Mouse (Mus musculus): ENCODE data around the gene Strn3. TPM values are rescaled to one million over a fixed set of nuclear protein-coding genes. Genes with fewer than 3 reads are reported as not detected.
"Not testable (repeated sequence)": the region's sequence is repeated elsewhere in the genome, so short reads cannot be mapped to it uniquely, and the experiment has no call there.

Strn3 gene
- total RNA-seq, 2 experiments from 2014 or later = 77.2 to 81.1 TPM

DNA sequence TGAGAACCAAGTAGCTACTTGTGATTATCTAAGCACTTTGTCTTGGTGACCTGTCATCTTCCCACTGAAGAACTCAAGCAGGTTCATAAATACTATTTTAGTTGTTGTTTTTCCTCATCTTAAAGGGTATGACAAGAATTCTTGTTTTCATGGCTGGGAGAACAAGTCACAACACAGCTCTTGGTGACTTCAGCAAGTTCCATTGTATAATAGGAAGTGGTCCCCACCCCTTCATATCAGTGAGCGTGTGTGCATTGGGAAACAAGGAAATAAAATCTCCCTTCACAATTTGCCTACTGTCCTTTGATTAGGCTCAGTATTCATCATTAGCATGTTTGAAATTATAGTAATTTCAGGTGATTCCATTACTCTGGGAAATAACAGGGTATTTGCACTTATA is 3.3 kb upstream of the Strn3 start:
- DNase-seq (ENCODE audit: low spot score in 2 of 2) = no peak

DNA sequence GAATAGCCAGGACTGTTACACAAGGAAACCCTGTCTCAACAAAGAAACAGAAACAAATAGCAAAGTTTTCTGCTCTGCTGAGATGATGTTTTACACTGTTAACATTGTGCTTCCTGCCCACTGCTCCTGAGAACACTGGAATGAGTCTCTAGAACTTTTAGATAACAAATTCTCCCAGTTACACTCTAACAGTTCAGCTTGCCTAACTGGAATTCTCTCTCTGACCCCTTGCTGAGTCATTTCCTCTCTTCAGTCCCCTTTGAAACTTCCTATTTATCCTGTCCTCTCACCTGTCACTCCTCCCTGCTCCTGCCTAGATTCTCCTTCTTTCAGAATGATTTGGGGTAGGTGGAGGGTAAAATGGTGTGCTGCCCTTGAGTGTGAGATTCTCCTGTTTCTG is 2.4 kb upstream of the Strn3 start:
- no peak for DNase-seq (ENCODE audit: low spot score in 2 of 2)

DNA sequence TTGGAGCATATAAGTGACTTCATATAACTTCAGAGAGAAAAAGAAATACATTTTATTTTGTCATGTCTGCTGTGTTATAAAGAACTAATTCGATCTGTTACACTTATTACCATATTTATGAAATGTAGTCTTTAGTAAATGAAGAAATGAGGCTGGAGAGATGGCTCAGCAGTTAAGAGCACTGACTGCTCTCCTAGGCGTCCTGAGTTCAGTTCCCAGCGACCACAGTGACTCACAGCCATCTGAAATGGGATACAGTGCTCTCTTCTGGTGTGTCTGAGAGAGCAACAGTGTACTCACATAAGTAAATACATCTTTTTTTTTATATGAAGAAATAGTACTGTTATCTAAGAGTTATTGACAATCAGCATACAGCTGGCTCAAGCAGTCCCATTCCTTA is 1.7 kb upstream of the Strn3 start:
- DNase-seq (ENCODE audit: low spot score in 2 of 2) = no peak

DNA sequence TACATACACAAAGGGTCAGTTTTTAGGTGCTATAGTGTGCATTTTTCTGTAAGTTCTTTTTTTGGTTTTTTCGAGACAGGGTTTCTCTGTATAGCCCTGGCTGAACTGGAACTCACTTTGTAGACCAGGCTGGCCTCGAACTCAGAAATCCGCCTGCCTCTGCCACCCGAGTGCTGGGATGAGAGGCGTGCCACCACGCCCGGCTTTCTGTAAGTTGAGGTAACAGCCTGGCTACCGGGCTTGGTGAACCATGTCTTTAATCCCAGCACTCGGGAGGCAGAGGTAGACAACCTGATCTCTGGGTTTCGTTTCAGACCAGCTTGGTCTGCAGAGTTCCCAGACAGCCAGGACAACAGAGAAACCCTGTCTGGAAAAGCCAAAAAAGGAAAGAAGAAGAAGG is 1.2 kb upstream of the Strn3 start:
- not testable (repeated sequence) for DNase-seq (ENCODE audit: low spot score in 2 of 2)

DNA sequence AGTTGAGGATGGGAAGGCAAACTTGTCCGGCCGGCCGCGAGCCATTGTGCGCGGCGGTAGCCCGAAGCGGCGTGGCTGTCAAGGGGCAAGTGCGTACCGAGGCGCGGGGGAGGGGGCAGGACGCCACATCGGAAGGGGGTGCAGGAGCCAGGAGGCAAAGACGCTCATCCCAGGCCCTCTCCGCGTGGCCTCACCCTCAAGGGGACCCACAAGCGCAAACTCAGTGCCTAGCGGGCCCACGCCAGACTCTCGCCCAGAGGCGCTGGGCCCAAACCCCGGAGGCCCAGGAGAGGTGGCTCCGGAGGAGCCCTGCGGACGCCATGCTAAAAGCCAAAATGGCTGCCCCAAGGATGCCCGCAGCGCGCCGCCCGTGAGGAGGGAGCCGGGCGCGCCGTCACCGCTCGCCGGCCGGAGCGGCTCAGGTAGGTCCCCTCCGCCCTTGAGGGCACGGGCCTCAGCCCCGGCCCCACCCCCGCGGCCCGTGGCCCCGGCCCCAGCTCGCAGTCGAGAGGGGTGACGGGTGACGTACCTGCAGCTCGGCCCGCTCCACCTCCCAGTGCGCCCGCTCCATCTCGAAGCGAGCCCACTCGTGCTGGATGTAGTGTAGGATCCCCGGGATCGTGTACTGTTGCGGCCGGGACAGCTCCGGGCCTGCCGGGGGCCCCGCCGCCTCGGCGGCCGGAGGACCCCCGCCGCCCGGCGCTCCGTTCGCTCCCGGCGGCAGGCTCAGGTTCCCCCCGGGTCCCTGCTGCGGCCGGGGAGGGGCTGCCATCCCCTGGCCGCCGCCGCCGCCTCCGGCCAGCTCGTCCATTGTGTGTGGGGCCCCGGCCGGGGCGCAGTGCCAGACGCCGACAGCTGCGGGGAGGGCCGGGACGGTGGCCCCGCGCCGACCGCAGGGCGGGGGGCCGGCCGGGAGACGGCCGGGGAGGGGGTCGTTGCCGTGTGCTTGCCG is 528 bp downstream of the Strn3 start, which contains the start of gene Ap4s1:
Gene Ap4s1, plus strand, starts transcription at position 141 of the 952 bp plus-strand sequence.
- DNase-seq (ENCODE audit: low spot score in 2 of 2) = peak; percentile 63 to 80

DNA sequence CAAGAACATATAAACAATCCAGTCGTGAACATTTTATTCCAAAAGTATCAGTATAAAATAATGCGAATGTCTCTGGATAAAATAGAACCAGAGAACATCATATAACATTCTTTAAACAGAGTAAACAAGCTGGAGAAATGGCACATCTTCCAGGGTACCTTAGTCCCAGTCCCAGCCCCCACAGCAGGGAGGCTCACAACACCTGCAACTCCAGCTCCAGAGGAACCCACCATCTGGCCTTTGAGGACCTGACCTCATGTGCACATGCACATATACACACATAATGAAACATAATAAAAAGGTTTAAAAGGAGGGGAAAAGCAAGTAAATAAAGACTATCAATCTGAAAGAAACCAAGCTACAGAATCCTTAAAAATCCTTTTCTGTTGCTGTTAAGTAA is 3.2 kb downstream of the Strn3 start:
- no peak for DNase-seq (ENCODE audit: low spot score in 2 of 2)

DNA sequence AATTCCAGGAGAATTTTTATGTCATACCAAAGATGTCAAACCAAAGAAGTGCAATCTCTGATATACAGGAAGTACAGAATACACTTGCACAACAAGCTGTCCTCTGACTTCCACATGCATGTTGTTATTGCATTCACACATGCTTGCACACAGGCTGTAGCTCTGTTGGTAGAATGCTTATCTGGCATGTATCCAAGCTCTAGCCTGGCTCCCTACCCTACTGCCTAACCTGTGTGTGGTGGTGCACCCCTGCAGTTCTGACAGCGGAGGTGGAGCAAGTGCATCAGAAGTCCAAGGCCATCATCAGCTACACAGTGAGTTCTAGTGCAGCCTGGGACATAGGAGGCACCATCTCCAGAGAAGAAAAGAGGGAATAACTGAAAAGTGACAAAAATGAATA is 12.9 kb downstream of the Strn3 start:
- no peak for DNase-seq (ENCODE audit: low spot score in 2 of 2)

DNA sequence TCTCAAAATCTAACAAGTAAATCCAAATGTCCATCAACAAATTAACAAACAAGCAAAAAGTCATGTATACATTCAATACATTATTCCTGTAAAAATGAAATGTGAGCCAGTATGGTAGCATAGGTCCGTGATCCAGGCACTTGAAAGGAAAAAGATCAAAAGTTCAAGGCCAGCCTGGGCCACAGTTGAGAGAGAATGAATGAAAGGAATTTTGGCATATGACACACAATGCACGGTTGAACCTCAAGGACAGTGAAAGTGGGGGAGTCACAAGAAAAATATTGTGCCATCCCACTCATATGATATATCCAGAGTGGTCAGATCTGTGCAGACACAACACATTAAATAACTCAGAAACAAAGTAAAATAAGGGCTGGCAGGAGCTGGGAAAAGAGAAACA is 15.3 kb downstream of the Strn3 start:
- DNase-seq (ENCODE audit: low spot score in 2 of 2) = no peak

DNA sequence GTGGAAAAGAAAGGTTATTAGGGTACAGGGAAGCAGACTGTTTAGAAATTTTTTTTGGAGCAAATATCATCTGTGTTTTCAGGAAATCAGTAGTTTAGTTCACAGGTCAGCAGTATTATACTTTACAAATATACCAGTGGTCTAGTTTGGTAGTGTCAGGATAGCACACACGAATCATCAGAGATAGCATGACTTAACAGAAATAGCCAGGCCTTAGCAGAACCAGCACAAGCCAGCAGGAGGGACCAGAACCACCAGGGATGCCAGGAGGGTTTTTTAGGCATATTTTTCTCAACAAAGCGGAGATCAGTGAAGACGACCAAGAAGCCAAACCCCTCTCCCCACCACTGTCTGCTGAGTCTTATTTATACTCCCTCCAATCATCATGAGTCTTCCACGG is 18.4 kb downstream of the Strn3 start:
- DNase-seq (ENCODE audit: low spot score in 2 of 2) = no peak

DNA sequence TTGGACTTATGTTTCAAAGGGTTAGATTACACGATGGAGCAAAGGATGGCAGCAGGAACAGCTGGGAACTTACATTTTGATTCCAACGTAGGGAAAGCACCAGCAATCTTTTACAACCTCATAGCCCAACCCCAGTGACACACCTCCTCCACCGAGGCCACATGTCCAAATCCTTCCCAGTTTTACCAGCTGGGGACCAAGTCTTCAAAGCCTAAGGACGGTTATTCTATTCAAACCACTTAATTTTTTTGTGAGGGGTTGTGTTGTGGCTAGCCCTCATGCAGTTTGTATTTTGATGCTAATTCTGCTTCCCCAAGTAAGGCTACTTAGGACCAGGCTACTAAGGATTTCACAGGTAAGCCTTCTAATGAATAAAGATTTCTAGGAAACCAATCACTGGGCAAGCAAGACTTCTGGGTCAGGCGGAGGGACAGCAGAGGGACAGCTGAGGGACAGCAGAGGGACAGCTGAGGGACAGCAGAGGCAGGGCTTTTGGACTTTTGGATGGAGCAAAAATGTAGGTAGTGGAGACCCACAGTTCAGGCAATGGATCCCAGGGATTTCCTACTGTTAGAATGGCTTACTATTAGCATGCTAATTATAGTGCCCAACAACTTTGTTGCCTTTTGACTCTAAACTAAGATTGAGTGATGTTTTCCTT is 20.3 kb downstream of the Strn3 start:
- no peak for DNase-seq (ENCODE audit: low spot score in 2 of 2)

DNA sequence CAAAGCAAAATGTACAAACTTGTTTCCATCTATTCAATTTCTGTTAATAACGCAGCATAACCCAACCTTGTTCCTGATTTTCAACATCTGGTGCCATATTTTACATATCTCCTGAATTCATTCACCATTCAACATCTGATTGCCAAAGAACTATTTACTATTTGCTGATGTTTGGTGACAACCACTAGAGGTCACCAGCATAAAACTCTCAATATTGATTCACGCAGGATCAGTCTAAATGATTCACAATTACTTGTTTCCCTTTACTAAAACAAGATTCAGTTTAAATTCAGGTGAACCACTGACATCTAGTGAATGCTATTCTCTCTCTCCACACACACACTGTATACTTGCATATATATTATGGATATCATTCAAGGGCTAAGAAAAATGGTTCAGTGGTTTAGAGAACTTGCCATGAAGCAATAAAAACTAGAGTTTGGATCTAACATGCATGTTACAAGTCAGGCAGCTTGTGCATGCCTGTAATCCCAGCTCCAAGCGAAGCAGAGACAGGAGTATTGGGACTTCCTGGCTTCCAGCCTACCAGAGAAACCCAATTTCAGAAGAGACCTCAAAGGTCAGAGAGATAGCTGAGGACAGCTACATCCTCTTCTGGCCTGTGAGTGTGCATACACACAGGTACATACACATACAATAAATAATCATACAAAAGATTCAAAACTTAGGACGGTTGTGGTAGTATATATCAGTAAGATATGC is 24.8 kb downstream of the Strn3 start:
- no peak for DNase-seq (ENCODE audit: low spot score in 2 of 2)

DNA sequence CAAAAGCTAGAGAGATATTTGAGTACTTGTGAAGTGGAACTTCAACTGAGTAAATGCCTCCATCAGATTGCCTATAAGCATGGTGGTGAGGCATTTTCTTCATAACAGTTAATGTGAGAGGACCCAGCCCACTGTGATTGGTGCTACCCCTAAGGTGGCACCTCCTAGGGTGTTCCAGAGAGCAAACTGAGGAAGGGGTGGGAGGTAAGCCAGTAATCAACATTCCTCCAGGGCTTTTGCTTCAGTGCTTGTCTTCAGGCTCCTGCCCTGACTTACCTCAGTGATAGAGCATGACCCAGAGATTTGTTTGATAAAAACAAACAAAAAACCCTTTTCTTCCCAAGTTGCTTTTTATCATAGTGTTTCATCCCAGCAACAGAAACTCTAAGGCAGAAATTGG is 27.8 kb downstream of the Strn3 start:
- DNase-seq (ENCODE audit: low spot score in 2 of 2) = no peak

DNA sequence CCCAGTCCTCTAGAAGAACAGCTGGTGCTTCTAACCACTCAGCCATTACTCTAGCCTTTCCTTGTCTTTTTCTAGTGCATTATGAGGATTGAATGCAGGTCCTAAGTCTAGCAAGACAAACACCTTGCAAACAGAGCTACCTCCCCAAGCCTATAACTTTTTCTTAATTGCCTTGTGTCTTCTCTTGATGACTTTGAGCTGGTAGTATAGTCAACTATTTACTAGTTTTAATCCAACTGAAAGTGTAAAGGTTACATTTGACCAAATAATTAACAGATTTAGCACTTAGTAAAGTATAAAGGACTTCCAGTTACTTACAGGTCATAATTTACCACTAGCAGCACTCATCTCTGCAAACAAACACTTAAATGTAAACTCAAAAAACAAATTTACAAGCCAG is 28.7 kb downstream of the Strn3 start:
- DNase-seq (ENCODE audit: low spot score in 2 of 2) = no peak

DNA sequence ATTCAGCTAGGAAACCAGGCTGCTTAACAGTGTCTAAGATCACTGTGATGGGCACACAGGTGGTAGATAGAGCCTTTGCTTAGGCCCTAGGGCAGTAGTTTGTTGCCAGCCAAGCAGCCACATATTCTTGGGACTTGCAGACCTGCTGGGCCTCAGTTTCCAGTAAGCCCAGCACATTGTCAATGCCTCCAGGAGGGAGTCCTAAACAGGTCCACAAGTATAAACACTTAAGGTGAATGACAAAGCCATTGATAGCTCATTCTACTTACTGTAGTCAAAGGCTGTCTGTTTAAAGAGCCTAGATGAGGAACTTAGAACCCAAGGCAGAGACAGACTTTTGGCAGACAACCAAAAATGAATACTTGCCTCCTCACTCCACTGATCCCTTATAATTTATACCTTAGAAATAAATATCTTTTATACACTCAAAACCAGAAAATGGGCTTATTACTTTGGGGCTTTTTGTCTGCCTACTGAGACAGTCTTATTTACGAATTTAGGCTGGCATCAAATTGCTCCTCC is 35.7 kb downstream of the Strn3 start:
- no peak for DNase-seq (ENCODE audit: low spot score in 2 of 2)

DNA sequence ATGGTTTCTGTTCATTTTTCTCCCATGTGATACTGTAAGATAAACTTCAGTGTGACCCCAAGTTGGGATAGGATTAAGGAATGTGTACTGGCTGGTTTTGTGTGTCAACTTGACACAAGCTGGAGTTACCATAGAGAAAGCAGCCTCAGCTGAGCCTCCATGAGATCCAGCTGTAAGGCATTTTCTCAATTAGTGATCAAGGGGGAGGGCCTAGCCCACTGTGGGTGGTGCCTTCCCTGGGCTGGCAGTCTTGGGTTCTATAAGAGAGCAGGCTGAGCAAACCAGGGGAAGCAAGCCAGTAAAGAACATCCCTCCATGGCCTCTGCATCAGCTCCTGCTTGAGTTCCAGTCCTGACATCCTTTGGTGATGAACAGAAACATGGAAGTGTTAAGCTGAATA is 42.3 kb downstream of the Strn3 start:
- DNase-seq (ENCODE audit: low spot score in 2 of 2) = not testable (repeated sequence)

DNA sequence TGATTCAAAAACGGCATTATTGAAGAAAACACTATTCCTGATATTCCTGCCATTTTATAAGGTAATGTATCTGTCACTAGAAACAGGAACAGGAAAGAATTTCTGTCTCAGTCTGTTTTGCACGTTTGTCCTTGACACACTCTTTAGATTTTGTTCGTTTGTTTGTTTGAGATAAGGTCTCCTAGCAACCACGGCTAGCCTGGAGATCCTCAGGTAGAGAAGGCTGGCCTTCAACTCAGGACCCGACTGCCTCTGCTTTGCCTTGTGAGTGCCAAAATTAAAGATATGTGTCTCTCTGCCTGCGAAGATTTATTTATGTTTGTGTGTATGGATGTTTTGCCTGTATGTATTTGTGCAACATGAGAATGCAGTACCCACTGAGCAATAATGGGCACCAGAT is 49.8 kb downstream of the Strn3 start:
- no peak for DNase-seq (ENCODE audit: low spot score in 2 of 2)

DNA sequence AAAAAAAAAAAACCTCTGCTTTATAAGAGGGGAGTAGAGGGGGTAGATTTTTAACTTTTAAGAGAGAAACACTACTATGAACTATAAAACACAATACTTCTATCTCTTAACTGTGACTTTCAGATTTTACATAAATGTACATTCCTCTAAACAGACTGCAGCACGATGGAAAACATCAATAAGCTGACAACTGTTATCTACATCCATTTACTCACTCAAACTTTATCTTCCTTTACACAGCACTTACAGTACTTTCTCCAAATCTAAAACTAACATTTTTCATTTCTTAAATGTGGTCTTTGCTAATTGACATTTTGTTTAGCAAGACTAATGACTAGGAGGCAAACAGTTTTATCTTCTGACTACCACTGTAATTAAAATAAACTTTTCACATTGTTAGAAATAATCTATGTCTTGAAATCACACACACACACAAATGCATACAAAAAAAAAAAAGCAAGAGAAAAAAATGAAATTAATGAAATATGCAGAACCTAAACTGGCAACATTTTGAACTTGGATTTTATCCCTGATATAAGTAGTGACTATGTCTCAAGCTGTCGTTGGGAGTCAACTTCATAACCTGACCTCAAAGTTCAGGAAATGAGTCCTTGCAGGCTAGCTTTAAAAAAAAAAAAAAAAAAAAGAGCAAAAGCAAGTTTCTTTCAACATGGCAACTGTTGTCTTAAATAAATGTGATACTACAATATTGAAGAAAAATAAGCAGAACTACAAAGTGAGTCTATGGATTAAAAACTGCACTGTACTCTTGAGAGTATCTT is 54.8 kb downstream of the Strn3 start:
- DNase-seq (ENCODE audit: low spot score in 2 of 2) = no peak

DNA sequence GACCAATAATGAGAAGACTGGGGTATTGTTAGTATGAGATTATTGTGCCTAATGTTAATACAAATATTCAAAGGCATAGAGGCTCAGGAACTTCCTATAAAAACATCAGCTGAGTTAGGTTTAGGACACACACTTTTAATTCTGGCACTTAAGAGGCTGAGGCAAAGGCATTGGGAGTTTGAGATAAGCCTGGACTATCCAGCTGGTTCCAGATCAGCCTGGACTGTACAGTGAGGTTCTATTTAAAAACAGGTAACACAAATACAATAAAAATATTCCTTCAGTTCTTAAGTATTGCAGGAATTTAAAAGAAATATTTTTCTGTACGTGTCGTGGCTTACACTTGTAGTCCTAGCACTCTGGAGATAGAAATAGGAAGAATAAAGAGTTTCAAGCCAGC is 55.4 kb downstream of the Strn3 start:
- no peak for DNase-seq (ENCODE audit: low spot score in 2 of 2)

DNA sequence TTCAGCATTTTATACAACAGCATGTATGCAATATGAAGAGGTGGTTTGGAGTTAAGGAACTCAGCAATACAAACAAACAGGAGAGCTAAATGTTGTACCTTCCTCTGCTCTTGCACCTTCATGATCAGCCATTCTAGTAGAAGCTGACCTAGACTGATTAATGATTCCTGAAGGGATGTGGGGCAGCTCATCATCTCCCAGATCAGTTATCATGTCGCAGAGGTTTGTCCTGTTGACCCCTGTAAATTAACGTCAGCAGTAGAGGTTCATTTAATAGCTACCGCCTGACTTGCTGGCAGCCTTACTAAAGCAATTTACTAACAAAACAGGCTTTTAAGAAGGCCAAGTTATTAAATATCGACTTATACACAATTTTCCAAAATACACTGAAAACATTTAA is 58.2 kb downstream of the Strn3 start:
- no peak for DNase-seq (ENCODE audit: low spot score in 2 of 2)

DNA sequence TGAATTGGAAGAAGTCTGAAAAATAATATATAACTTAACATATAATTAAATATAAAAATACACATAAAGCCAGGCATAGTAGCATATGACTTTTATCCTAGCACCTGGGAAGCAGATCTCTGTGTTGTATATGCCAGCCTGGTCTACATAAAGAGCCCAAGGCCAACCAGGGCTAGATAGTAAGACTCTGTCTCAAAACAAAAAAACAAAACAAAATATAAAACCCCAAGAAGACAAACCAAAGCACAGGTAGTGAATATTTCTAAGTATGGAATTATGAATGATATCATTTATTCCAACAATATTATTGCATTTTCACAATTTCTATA is 68.4 kb downstream of the Strn3 start:
- no peak for DNase-seq (ENCODE audit: low spot score in 2 of 2)

Measured in layer of hippocampus, postnatal 14 days (tissue).